Mouse (Mus musculus) spleen, postnatal 10 days (tissue): Measurements from ENCODE around the gene Tgfbr2.
"Not testable (repeated sequence)": the region's sequence is repeated elsewhere in the genome, so short reads cannot be mapped to it uniquely, and the experiment has no call there.

Source experiments
- DNase-seq, 2 experiments: peaks; one replicate each; pipeline ENCODE4 v3.0.0; 2021 to 2022; ENCODE audit warnings: low spot score in 2 of 2

Tgfbr2 gene

DNA sequence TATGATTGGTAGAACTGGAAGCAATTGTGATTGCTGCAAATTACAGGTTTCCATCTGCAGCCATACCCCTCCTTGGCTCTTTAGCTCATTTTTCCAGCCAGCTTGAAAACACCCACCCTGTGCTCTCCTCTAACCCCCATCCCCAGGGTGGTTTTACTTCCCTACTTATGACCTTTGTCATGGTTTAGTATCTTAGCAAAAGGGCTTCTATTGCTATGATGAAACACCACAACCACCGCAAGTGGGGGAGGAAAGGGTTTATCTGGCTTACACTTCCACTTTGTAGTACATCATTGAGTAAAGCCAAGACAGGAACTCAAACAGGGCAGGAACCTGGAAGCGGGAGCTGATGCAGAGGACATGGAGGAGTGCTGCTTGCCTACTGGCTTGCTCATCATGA is 97.7 kb downstream of the Tgfbr2 start:
- DNase-seq, result no peak

DNA sequence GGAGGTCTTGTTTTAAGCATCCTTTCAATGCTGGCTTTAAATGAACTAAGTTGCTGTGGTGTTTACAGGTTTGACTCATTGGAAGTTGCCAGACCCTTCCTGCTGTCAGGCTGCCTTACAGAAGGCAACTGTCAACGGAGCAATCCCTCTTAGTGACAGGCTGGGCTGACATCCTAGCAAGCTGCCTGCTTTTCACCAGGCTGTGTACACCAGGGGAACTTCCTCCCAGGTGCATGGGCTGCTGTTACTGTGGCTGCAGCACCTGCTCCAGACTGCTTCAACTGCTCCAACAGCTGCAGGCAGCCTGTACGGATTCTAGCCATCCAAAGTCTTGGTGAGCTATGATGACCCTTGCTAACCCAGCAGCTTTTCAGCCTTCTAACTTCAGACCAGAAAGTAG is 98.2 kb downstream of the Tgfbr2 start:
- DNase-seq, result no peak

DNA sequence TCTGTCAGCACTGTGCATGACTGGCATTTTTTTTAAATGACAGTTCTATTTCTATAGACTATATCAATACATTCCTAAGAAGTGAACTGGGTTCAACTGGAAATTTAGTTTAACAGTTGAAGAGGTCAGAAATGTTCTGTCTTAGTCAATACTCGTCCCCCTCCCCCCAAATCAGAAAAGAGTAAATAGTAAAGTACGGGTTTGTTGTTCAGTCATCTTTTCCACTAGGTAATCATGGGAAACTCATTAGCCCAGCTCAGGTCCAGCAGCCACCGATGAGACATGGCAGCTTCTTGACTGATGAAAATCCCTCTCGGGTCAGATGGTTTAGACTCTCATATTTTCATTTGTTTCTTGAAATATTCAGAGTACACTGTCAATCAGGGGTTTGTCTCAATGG is 99.0 kb downstream of the Tgfbr2 start:
- no peak for DNase-seq

DNA sequence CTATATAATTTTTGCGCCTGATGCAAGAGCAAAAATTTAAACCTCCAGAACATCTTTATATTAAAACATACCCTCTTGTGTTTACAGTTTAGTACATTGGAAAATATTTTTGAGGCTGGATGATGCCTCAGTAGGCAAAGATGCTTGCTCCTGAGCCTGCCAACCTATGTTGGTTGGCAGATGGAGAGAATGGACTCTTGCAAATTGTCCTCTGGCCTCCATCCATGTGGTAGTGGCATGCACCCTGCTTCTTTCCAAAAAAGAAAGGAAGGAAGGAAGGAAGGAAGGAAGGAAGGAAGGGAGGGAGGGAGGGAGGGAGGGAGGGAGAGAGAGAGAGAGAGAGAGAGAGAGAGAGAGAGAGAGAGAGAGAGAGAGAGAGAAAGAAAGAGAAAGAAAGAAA is 103.6 kb downstream of the Tgfbr2 start:
- not testable (repeated sequence) for DNase-seq

DNA sequence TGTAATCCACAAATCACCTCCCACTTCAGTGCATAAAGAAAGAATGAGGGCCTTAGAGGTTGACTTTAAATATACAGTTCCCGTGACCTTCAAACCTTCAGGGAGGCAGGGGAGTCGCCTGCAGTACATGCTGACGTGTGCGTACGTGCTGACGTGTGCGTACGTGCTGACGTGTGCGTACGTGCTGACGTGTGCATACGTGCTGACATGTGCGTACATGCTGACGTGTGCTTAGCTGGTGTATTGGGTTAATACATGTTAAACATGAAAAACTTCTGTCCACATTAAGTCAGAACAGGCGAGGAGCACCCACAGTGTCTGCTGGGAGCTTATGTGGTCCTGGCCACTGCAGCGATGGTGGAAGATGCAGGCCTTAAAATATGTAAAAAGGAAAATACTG is 110.4 kb downstream of the Tgfbr2 start:
- no peak for DNase-seq

DNA sequence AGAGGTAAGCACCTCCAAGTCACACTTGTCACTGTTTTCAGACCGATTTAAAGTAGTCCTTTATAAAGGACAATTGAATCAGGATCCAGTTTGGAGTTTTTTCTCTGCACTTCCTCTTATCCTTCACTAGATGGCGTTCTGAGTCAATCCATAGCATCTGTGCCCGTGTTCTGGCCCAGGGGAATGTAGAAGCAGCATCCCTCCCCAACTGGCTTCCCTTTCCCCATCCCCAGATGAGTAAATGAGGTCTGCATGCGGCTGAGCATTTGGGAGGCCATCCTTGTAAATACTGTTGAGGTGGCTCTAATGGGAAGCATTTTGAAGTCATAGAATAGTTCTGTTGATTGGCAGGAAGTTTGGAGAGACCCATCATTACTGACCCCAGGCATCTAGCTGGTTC is 114.5 kb downstream of the Tgfbr2 start:
- no peak for DNase-seq

DNA sequence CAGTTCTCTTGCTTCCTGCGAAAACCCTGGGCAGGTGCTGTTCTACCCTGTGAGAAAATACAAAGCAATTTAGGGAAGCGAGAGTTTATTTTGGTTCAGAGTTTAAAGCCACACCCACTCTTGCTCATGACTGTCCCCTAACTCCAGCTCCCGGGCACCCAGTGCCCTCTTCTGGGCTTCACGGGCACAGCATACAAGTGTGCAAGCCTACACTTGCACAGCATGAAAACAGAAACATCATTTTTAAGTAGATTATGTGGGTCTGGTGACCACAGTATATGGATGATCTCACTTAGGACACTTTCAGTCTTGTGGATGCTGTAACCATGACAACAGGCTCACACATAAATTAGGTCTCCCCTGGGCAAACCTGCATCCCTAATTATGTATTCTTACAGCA is 116.0 kb downstream of the Tgfbr2 start:
- DNase-seq, result peak in 1 of 2 experiments; percentile 66

DNA sequence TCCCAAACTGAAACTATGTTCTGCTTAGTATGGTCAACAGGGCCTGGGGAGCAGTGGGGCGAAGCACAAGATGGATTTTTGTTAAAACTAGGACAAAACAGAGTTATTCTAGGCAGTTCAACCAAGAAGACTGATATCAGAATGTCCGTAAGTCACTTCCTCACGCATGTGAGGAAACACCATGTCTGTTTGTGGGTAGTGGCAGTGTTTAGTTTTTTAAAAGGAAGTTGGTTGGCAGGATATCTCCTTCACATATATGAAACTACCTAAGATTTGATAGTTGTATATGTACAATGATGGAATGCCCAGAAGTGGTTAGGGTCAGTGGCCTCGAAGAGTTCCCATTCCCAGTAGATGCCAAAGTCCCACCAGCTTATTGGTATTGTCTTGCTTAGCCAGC is 116.7 kb downstream of the Tgfbr2 start:
- no peak for DNase-seq

DNA sequence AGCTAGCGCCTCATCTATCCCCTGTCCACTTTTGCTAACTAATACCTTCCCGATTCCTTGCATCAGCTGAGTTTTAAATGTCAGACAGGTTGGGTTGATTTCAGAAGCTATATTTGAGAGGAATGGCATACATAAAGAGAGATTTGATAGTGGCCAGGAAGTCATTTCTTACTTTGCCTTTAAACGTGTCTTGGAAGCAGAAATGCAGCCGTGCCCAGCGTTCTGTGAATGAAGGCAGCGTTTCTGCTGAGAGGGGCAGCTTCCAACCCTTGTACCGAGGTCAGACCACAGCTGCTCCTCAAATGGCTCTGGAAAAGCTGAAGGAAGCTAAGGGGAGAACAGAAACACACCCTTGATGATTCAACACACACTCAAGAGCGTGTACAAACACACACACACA is 121.2 kb downstream of the Tgfbr2 start:
- DNase-seq, result no peak

DNA sequence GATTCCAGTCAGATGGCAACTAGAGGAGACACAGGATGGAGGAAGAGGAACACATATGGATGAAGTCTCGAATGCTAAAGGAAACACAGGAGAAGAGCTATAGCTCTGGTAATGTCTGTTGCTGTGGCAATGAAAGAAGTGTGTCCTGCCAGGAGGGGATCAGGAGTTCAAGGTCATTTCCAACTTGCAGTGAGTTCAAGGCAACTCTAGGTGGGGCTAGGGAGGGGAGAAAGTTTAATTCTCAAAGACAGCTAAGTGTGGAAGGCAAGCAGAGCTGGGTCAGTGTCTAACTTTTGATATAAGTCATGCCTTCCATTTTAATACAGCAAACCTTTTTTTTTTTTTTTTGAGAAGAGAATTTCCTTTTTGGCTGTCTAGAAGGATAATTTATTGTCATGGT is 125.2 kb downstream of the Tgfbr2 start:
- DNase-seq, result no peak

DNA sequence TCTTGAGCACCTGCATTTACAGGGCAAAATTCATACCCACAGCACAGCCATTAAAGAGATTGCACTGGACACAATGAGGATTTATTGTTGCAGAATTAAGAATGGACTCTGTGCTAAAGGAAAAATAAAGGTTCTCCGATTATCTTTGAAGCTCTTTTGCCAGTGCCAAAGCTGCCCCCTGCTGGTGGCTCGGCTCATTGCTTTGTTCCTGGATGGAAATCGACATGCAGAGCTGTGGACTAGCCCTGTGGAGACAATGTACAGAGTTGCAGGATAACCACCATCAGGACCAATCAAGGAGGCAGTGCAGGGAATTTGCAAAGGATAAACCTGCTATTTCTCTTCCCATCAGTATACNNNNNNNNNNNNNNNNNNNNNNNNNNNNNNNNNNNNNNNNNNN is 133.4 kb downstream of the Tgfbr2 start:
- peak; percentile 32 to 74 for DNase-seq

DNA sequence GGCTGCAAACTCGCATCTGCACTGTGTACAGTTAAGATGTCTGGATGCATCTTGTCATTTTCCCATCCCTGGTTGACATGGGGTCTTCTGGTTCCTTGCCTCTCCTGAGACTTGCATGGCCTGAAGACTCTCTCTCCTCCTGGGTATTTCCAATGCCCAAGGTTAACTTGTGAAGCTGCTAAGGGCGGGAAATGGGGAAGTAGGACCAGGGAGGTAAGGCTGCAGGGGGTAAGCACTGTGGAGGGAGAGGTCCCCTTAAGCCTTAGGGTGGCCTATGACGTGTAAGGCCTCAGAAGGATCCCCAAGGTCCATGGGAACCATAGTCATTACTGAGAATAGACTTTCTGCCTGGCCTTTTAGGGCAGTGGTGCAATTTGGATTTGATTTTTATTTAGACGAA is 133.8 kb downstream of the Tgfbr2 start:
- no peak for DNase-seq

DNA sequence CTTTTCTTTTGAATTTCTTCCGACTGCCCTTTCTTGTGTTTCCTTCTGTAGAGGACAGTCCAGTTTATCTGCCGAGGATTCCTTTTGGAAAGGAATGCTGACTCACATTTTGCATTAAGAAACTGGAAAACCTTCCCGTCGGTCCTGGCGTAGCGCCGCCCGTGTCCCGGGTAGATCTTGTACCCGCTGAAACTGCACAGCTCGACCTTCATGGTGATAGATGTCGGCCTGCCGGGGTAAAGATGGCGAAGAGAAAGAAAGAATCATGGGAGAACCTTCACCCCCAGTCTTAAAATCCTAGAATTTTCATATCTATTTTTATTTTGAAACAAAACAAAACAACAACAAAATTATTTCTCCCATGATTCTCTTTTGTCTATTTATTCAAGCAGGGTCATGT is 134.3 kb downstream of the Tgfbr2 start:
- DNase-seq, result not testable (repeated sequence)

DNA sequence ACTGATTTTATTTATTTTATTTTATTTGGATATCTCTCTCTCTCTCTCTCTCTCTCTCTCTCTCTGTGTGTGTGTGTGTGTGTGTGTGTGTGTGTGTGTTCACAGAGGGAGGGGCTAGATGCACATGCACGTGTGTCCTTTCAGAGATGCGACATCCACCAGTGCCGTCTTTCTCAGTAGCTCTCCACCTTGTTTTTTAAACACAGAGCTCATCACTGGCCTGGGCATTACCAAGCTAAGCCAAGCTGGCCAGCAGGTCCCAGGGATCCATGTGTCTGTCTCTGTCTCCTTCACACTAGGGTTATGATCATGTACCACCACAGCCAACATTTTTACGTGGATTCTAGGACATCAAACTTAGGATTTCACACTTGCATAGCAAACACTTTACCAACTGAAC is 135.2 kb downstream of the Tgfbr2 start:
- DNase-seq, result no peak

DNA sequence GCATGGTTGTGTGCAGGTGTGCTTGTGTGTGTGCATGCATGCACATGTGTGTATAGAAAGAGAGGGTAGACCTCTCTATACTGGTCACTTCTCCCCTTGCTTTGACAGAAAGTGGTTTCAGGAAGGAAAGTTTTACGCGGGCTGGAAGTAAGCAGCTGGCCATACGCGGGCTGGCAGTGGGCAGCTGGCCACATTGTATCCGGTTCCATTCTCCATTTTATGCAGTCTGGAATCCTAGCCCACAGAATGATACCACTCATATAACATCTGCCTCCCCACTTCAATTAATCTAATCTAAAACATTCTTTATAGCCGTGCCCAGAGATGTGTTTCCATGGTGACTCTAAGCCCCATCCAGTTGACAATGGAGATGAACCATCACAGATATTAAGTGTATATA is 136.9 kb downstream of the Tgfbr2 start:
- no peak for DNase-seq
